Mouse (Mus musculus): ENCODE results near the gene Lmx1b. TPM values are rescaled to one million over a fixed set of nuclear protein-coding genes. Genes with fewer than 3 reads are reported as not detected.

The Lmx1b gene
- total RNA-seq, 1 experiment from 2014 or later, result not detected

GRCm38 (mm10) chr2:33555573-33555972 lies 84.7 kb downstream of the Lmx1b start:
- no peak for ATAC-seq (replicated peaks; ENCODE audit: insufficient number of reproducible peaks, low FRiP score, low TSS enrichment, poor library complexity, severe bottlenecking)

DNA sequence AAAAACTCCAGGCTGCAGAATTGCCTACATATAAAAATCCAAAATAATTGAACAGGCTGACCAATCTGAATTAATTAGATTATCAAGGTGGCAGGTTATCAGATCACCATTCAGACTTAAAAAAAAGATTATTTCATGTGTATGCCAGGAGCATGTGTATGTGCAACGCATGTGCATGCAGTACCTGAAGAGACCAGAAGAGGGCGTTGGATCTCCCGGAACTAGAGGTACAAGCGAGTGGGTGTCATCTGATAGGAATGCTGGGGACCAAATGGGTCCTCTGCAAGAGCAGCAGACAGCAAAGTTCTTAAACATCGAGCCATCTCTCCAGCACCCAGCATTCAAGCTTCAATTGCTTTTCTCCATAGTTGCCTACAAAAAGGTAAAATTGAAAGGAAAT lies 87.6 kb downstream of the Lmx1b start:
- no peak for ATAC-seq (replicated peaks; ENCODE audit: insufficient number of reproducible peaks, low FRiP score, low TSS enrichment, poor library complexity, severe bottlenecking)

GRCm38 (mm10) chr2:33547595-33547994 lies 92.7 kb downstream of the Lmx1b start:
- no peak for ATAC-seq (replicated peaks; ENCODE audit: insufficient number of reproducible peaks, low FRiP score, low TSS enrichment, poor library complexity, severe bottlenecking)

GRCm38 (mm10) chr2:33546879-33547278 lies 93.4 kb downstream of the Lmx1b start:
- ATAC-seq (replicated peaks; ENCODE audit: insufficient number of reproducible peaks, low FRiP score, low TSS enrichment, poor library complexity, severe bottlenecking), result no peak

GRCm38 (mm10) chr2:33546051-33546450 lies 94.3 kb downstream of the Lmx1b start:
- no peak for ATAC-seq (replicated peaks; ENCODE audit: insufficient number of reproducible peaks, low FRiP score, low TSS enrichment, poor library complexity, severe bottlenecking)

GRCm38 (mm10) chr2:33544781-33545566 lies 95.3 kb downstream of the Lmx1b start:
- no peak for ATAC-seq (replicated peaks; ENCODE audit: insufficient number of reproducible peaks, low FRiP score, low TSS enrichment, poor library complexity, severe bottlenecking)

DNA sequence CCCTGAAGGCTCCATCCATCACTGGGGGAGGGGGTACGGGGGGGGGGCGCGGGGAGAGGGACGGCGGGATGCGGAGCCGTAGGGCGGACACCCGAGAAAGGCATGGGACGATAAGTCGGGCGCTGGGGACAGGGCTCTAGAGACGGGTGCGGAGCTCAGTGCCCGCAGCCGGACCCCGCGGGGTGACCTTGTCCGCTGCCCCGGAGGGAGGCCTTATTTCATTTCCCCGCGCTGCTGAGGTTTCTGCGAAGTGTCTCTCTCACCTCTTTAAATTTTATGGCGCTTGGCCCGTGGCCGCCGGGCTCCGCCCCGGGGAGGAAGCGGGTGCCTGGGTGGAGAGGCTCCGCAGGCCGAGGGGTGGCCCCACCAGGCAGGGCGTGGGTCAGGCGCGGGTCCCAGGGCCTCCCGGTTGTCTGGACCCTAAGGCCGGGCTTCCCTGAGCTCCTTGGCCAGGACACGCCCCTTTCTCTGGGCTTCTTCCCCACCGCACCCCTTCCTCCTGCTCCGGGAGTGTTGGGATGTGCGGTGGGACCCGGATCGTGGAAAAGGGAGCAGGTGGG lies 96.0 kb downstream of the Lmx1b start:
- ATAC-seq (replicated peaks; ENCODE audit: insufficient number of reproducible peaks, low FRiP score, low TSS enrichment, poor library complexity, severe bottlenecking), result no peak

DNA sequence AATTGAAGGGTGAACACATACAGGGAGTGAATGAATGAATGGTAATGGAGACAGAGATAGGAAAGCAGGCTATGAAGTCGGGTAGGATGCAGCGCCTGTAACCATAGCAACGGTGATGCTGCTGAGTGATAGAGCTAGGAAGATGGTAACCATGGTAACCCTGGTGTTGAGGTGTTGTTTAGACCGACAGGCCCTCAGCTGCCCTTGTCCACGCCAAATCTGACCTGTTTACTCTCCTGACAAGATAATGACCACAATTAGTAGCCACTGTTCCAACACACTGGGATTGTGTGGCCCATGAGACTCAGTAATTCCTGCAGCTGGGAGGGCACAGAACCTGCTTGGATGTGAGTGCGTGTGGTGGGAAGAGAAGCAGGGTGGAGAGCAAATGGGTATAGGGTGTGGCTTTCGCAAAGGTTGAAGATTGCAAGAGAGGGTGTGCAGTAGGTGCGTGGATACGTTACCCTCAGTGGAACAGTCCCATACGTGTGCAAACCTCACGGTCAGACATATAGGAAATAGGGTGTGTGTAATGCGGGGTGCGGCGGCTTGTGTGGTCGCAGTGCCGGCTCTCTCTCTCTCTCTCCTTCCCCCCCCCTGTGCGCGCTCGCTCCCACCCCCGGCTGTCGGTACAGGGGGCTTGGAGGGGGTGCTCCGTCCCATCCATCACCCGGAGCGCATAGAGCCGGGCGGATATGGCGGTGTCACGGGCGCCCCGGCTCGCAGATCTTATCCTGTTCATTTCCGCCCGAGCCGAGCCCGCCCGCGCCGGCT lies 96.7 kb downstream of the Lmx1b start:
- no peak for ATAC-seq (replicated peaks; ENCODE audit: insufficient number of reproducible peaks, low FRiP score, low TSS enrichment, poor library complexity, severe bottlenecking)

- ATAC-seq (replicated peaks; ENCODE audit: insufficient number of reproducible peaks, low FRiP score, low TSS enrichment, poor library complexity, severe bottlenecking), result no peak
Measured at GRCm38 (mm10) chr2:33542696-33543428, 97.4 kb downstream of the Lmx1b start.

DNA sequence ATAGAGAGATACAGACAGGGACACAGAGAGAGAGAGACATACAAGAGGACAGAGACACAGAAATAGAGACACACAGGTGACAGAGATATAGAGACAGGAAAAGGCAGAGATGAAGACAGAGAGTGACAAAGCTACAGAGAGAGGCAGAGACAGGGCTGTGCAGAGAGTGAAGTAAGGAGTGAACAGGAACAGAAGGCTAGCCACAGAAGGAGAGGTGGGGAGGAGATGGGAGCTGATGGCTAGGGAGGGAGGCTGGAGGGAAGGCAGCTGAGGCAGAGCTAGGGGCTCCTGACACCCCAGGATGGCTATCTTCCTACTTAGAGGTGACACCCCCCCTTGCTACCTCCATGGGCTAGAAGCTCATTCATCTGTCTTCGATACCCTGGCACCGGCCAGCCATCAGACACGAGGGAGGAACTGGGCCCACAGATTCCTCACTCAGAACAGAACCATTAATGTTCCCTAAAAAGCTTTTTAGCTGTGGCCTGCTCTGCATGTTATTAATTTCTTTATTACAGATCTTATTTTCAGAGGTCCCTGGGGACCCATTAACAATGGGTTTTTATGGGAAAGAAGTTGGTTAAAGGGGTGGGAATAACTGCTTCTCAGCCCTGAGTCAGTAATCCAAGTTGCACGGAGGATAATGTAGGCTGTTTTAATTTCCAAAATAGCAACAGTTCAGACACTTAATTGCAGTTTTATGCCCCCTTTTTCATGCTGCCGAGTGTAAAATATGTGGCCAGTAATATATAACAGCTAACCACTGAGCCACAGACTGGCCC lies 114.8 kb downstream of the Lmx1b start:
- no peak for ATAC-seq (replicated peaks; ENCODE audit: insufficient number of reproducible peaks, low FRiP score, low TSS enrichment, poor library complexity, severe bottlenecking)

GRCm38 (mm10) chr2:33515856-33516255 lies 124.5 kb downstream of the Lmx1b start:
- ATAC-seq (replicated peaks; ENCODE audit: insufficient number of reproducible peaks, low FRiP score, low TSS enrichment, poor library complexity, severe bottlenecking), result no peak

DNA sequence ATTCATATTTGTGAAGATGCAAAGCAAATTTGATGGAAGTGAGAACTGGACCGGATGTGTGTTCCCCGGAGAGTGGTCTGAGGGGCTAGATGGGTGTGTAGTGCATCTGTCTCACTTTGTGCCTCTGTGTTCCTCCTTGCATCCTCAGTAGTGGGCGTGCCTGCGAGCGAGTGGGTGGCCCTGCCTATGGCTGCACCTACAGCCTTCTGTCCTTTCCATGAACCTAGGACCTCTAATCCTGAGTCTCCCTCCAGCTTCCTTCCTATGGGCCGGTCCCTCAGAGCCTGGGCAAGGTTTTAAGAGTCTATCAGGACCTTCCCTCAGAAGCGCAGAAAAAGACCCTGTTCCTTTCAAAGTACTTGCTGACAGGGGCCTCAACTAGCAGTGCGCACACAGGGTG lies 124.9 kb downstream of the Lmx1b start:
- no peak for ATAC-seq (replicated peaks; ENCODE audit: insufficient number of reproducible peaks, low FRiP score, low TSS enrichment, poor library complexity, severe bottlenecking)

Other genes starting within 250 kb of the Lmx1b start
- gene Zbtb34, start 209.2 kb downstream of the Lmx1b start, total RNA-seq (2017), result 5.4 to 9.3 TPM (median 6.6 TPM) in 3 replicates
- gene Zbtb43, start 172.0 kb downstream of the Lmx1b start, total RNA-seq (2017), result 19.0 to 32.6 TPM (median 24.4 TPM) in 3 replicates
- 1.9 to 11.9 TPM (median 6.7 TPM) in 3 replicates for gene Mvb12b, start 247.4 kb upstream of the Lmx1b start, total RNA-seq (2017)

Measured in monocyte, adult 5-6 weeks (primary cell).